Mouse (Mus musculus) lung, postnatal 0 days (tissue): ENCODE results near the gene Ttll5. TPM values are rescaled to one million over a fixed set of nuclear protein-coding genes. Genes with fewer than 3 reads are reported as not detected.

Experiments
- ATAC-seq: fragments of 200-750 bp; cut with Nextera tagmentation; 2 replicates; pipeline ENCODE4 v1.8.0; 2017; ENCODE audit warnings: moderate library complexity
- DNase-seq: peaks from one replicate; pipeline ENCODE4 v3.0.0-alpha.2; 2016; ENCODE audit warnings: low spot score
- H3K27ac ChIP-seq: fragments of 300-500 bp; sonication (generic); 2 replicates; pipeline ENCODE4 v1.5.1; 2014; ENCODE audit warnings: antibody characterized with exemption, mild to moderate bottlenecking, low read length, mixed read lengths
- H3K27me3 ChIP-seq: fragments of 300-500 bp; sonication (generic); replicated peaks from 2 replicates; pipeline ENCODE4 v1.6.1; 2014; ENCODE audit warnings: low read length, mixed read lengths; ENCODE audit not compliant: insufficient read depth
- H3K36me3 ChIP-seq: fragments of 300-500 bp; sonication (generic); 2 replicates; pipeline ENCODE4 v1.6.1; 2014; ENCODE audit warnings: low read length, mixed read lengths; ENCODE audit not compliant: insufficient read depth
- H3K4me1 ChIP-seq: fragments of 300-500 bp; sonication (generic); 2 replicates; pipeline ENCODE4 v1.6.1; 2014; ENCODE audit warnings: antibody characterized with exemption, low read depth, low read length, mixed read lengths; ENCODE audit not compliant: insufficient read depth
- H3K4me2 ChIP-seq: fragments of 300-500 bp; sonication (generic); replicated peaks from 2 replicates; pipeline ENCODE4 v1.6.1; 2014; ENCODE audit warnings: low read depth, mild to moderate bottlenecking, low read length, moderate library complexity, mixed read lengths
- H3K4me3 ChIP-seq: fragments of 300-500 bp; sonication (generic); 2 replicates; pipeline ENCODE4 v1.5.1; 2014; ENCODE audit warnings: low read depth, low read length
- H3K9ac ChIP-seq: fragments of 300-500 bp; sonication (generic); replicated peaks from 2 replicates; pipeline ENCODE4 v1.6.1; 2014; ENCODE audit warnings: low read depth, mild to moderate bottlenecking
- H3K9me3 ChIP-seq: fragments of 300-500 bp; sonication (generic); 2 replicates; pipeline ENCODE4 v1.6.1; 2016; ENCODE audit warnings: low read length, mixed read lengths
- CTCF ChIP-seq: IDR thresholded peaks from 2 replicates; pipeline ENCODE4 v1.5.1; 2016; ENCODE audit warnings: antibody characterized with exemption, mild to moderate bottlenecking
- EP300 ChIP-seq: IDR thresholded peaks from 2 replicates; pipeline ENCODE4 v1.6.1; 2016; ENCODE audit warnings: antibody characterized with exemption, mild to moderate bottlenecking, control low read depth
- WGBS: fragments of 180-500 bp; shearing (Covaris S2); extraction: QIAGEN DNeasy Blood & Tissue Kit; methylation state at CpG from one replicate; pipeline ENCODE4 v1.1.7; 2014; 5-methylcytosine and 5-hydroxymethylcytosine counted together
- polyA plus RNA-seq: library from polyadenylated mRNA; unstranded; fragments of >200 nt; fragmentation: Nextera tagmentation; extraction: Ambion mirVana; gene quantifications from 2 replicates; pipeline ENCODE4 v1.2.1, GENCODE M21; 2015

Ttll5 gene
- polyA plus RNA-seq, 1 experiment from 2014 or later, result 4.9 TPM

GRCm38 (mm10) chr12:85890054-85890453 is 65.6 kb downstream of the Ttll5 start:
- Histone ChIP-seq H3K36me3 (no peaks in the 10 kb centered on the region), H3K9me3 (no peaks in the 10 kb centered on the region), H3K9ac (no peak overlapping the region), H3K4me2 (no peak overlapping the region), H3K27me3 (no peaks in the 10 kb centered on the region), H3K4me3 (no peak overlapping the region), H3K27ac (no peak overlapping the region), H3K4me1 (no peaks in the 10 kb centered on the region)
- no peak for TF ChIP-seq CTCF
- TF ChIP-seq EP300, result no peak
- no peak for ATAC-seq
- WGBS, result 41% methylated on average over 4 of the region's 4 CpGs
- no peak for DNase-seq

DNA sequence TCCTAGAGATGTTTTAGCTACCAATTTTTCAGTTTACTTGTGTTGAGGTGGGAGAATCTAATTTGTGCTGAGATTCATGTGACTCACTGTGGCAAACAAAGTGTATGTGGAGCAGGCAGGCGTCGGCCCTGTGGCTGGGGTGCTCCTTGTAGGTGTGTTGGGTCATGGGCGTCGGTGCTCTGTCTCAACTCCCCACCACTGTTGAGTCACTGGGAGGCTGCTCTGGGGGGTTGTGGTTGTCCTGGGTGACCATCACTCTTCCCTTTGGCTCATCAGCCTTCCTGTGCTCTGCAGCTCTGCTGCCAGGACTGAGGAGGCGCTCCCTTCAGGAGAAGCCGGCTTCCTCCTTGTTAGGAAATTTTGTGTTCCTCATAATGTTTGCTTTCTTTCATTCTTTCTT is 79.5 kb downstream of the Ttll5 start:
- TF ChIP-seq EP300, result no peak
- TF ChIP-seq CTCF, result no peak; the same call in 1 of the 2 replicates
- Histone ChIP-seq H3K4me2 (no peak overlapping the region), H3K4me3 (no peak overlapping the region), H3K9me3 (no peaks in the 10 kb centered on the region), H3K9ac (no peak overlapping the region), H3K36me3 (0 out of 2 replicates have a peak, but pooled peaks cover 3% of the 10 kb centered on the region), H3K27me3 (no peaks in the 10 kb centered on the region), H3K27ac (no peak overlapping the region), H3K4me1 (no peaks in the 10 kb centered on the region)
- ATAC-seq, result peak; percentile 43
- 68% methylated on average over 6 of the region's 6 CpGs for WGBS
- DNase-seq, result peak; percentile 10

DNA sequence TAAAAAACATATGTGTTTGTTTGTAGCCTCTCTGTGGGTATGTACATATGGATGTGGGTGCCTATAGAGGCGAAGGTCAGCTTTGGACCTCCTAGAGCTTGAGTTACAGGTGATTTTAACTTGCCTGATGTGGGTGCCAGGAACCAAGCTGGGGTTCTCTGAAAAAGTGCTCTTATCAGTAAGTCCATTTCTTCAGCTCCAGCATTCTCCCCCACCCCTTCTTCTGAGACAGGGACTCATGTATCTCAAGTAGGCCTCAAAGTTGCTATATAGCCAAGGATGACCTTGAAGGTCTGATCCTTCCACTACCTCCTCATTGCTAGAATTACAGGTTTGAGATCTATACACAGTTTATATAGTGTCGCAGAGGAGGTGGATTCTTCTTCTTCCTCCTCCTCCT is 81.2 kb downstream of the Ttll5 start:
- H3K4me2 ChIP-seq, result no peak overlapping the region
- H3K36me3 ChIP-seq, result 0 out of 2 replicates have a peak, but pooled peaks cover 1% of the 10 kb centered on the region
- H3K27me3 ChIP-seq, result no peaks in the 10 kb centered on the region
- no peaks in the 10 kb centered on the region for H3K4me1 ChIP-seq
- WGBS, result 93% methylated on average over 2 of the region's 2 CpGs
- no peak overlapping the region for H3K4me3 ChIP-seq
- H3K9me3 ChIP-seq, result no peaks in the 10 kb centered on the region
- H3K9ac ChIP-seq, result no peak overlapping the region
- no peak for DNase-seq
- no peak overlapping the region for H3K27ac ChIP-seq
- ATAC-seq, result no peak
- TF ChIP-seq EP300 (no peak), CTCF (no peak)

- H3K27ac ChIP-seq, result no peak overlapping the region
- no peaks in the 10 kb centered on the region for H3K27me3 ChIP-seq
- DNase-seq (no peak), ATAC-seq (no peak)
- H3K4me1 ChIP-seq, result no peaks in the 10 kb centered on the region
- no peaks in the 10 kb centered on the region for H3K9me3 ChIP-seq
- no peak overlapping the region for H3K4me2 ChIP-seq
- TF ChIP-seq EP300 (no peak), CTCF (no peak)
- WGBS, result 94% methylated on average over 3 of the region's 3 CpGs
- H3K9ac ChIP-seq, result no peak overlapping the region
- no peaks in the 10 kb centered on the region for H3K36me3 ChIP-seq
- no peak overlapping the region for H3K4me3 ChIP-seq
These were observed 83.4 kb downstream of the Ttll5 start for GRCm38 (mm10) chr12:85907896-85908295.

GRCm38 (mm10) chr12:85910811-85911210 is 86.4 kb downstream of the Ttll5 start:
- Histone ChIP-seq H3K4me3 (no peak overlapping the region), H3K4me1 (no peaks in the 10 kb centered on the region), H3K36me3 (no peaks in the 10 kb centered on the region), H3K9ac (no peak overlapping the region), H3K27me3 (no peaks in the 10 kb centered on the region), H3K27ac (no peak overlapping the region), H3K9me3 (no peaks in the 10 kb centered on the region), H3K4me2 (no peak overlapping the region)
- TF ChIP-seq CTCF (no peak), EP300 (no peak)
- WGBS, result 67% methylated on average over 6 of the region's 6 CpGs
- ATAC-seq (no peak), DNase-seq (no peak)

- 66% methylated on average over 13 of the region's 13 CpGs for WGBS
- no peaks in the 10 kb centered on the region for H3K9me3 ChIP-seq
- H3K27ac ChIP-seq, result no peak overlapping the region
- H3K4me2 ChIP-seq, result no peak overlapping the region
- no peaks in the 10 kb centered on the region for H3K4me1 ChIP-seq
- no peak for TF ChIP-seq EP300
- TF ChIP-seq CTCF, result no peak
- no peaks in the 10 kb centered on the region for H3K27me3 ChIP-seq
- no peak overlapping the region for H3K4me3 ChIP-seq
- no peak overlapping the region for H3K9ac ChIP-seq
- no peak for DNase-seq
- no peaks in the 10 kb centered on the region for H3K36me3 ChIP-seq
- ATAC-seq, result no peak
These were observed 88.4 kb downstream of the Ttll5 start for GRCm38 (mm10) chr12:85912712-85913504.
